Mouse (Mus musculus): ENCODE measurements around the gene Ccdc169.
"Not testable (repeated sequence)": the region's sequence is repeated elsewhere in the genome, so short reads cannot be mapped to it uniquely, and the experiment has no call there.

The Ccdc169 gene

GRCm38 (mm10) chr3:55203621-55204020 lies 66.5 kb downstream of the Ccdc169 start:
- DNase-seq, result not testable (repeated sequence)

DNA sequence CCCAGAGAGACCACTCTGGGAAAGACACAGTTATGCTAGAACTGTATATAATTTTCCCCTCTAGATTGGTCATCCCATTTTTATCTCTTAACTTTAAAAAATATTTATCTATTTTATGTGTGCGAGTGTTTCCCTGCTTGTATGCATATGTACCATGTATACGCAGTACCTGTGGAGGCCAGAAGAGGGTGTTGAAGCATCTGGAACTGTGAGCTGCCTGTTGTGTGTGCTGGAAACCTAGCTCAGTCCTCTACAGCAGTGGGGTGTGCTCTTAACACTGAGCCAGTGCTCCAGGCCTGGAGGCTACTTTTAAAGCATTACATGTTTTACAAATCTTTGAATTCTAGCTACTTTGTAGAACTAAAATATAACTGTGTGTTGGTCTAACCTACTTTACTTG lies 69.3 kb downstream of the Ccdc169 start:
- no peak for DNase-seq

DNA sequence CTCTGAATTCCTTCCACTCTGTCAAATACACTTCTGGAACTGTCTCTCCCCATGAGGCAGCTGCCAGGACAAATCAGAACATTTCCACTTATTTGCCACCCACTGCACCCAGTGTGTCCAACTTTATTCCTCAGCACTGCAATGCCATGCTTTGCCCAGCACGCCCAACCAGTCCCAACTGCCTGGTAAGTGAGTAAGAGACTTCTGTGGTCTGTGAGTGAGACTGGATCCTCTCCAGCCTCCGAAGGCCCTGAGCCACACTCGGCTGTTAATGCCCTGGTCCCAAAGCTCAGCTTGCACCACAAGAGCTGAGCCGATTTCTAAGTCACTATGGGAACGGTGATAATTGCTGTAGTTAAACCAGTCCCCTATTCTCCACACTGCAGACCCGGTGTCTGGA lies 70.5 kb downstream of the Ccdc169 start:
- no peak for DNase-seq

GRCm38 (mm10) chr3:55212254-55212653 lies 75.1 kb downstream of the Ccdc169 start:
- no peak for DNase-seq

GRCm38 (mm10) chr3:55213785-55214184 lies 76.6 kb downstream of the Ccdc169 start:
- DNase-seq, result no peak

DNA sequence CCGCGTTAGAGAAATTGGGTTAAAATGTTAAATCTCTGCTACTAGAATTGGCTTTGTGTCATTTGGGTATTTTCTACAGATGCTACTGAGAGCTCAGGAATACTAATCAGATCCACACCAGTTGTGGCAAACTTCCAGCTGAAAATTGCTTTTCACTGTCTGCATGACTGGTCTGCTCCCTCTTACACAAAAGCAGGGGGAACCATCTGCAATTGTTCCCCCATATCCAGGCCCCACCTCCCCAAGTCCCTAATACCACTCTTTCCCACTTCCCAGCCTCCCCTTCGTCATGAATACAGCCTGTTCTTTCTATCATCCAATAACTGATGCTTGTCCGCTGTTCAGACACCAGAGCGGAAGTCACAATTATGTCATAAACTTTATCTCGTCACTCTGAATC lies 77.3 kb downstream of the Ccdc169 start:
- DNase-seq, result no peak

DNA sequence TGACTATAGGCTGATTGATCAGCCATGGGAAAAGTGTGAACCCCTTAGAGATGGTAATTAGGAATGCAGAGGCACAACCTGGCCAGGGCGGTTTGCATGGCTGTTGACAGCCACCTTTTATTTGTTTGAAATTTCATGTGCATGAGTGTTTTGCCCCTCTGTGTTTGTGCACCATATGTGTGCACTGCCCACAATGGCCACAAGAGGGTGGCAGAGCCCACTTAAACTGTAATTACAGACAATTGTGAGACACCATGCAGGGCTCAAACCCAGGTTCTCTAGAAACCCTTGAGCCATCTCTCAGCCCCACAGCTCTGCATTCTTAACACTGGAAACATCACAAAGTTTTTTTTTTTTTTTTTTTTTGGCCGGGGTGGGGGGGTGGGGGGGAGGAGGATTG lies 85.4 kb downstream of the Ccdc169 start:
- no peak for DNase-seq
